In the genomic region with DNA sequence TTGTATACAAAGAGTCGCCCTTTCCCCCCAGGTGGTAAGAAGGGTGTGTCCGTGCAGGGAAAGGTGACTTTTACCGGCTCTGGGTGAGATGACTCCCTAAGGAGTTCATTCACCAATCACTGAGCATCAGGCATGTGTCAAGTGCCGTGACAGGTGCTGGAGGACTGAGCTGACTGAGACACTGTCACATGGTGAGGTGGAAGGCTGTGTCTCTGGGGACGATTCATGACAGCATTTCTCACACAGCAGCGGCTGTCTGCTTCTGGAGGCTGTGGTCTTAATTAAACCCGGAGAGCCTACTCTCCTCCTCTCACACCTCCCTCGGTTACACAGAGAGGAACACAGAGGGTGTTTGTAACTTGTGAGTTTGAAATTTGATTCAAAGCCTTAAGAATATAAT, we compare ENCODE assay signal across 16 mouse cellular contexts.
DNase-seq lines count a peak whose midpoint lies in the region; ATAC-seq and TF ChIP-seq lines count a peak whose summit lies in the region.
"Had no signal": no experiment of that assay in that cellular context is flagged by ENCODE, and none has a peak within 500 bp of the region (broad histone marks: within the 10 kb centered on the region; RNA-seq: fewer than 3 reads in every experiment).

No protein-coding gene starts in this region.

- no peak for TF ChIP-seq POLR2A in CH12.LX (IDR thresholded peaks at IDR 0.05; ENCODE audit: low read depth, low read length)

- no peak overlapping the region for H3K4me3 ChIP-seq in forebrain, embryonic 11.5 days (ENCODE audit: low read depth, low read length)
- H3K4me3 ChIP-seq in forebrain, embryonic 13.5 days, result no peak overlapping the region
- H3K4me3 ChIP-seq in hindbrain, embryonic 11.5 days (ENCODE audit: low read depth, low read length), result no peak overlapping the region
- H3K4me3 ChIP-seq in hindbrain, embryonic 16.5 days (ENCODE audit: low read length), result no peak overlapping the region
- no peak overlapping the region for H3K4me3 ChIP-seq in CH12.LX (replicated peaks in 1 of 3; ENCODE audit: low read depth in 2 of 3, low read length in 2 of 3, poor library complexity in 1 of 3)
- H3K4me3 ChIP-seq: limb, embryonic 13.5 days had no signal

- no peak for TF ChIP-seq EP300 in CH12.LX (IDR thresholded peaks at IDR 0.05; ENCODE audit: low read length)

- dilution Hi-C loops in CH12.LX (cut with MboI; ENCODE audit: extremely low pct_ligation_motif_present, extremely low pct_unique_long_range_greater_than_20kb, low sequenced_read_pairs), result no loop called here

- no peaks in the 10 kb centered on the region for H3K4me1 ChIP-seq in forebrain, embryonic 11.5 days (replicated peaks; ENCODE audit: control insufficient read depth, insufficient read depth, low read length)
- no peaks in the 10 kb centered on the region for H3K4me1 ChIP-seq in forebrain, embryonic 13.5 days
- no peaks in the 10 kb centered on the region for H3K4me1 ChIP-seq in hindbrain, embryonic 11.5 days (replicated peaks; ENCODE audit: control insufficient read depth, insufficient read depth, low read length)
- H3K4me1 ChIP-seq in hindbrain, embryonic 16.5 days (ENCODE audit: control insufficient read depth, insufficient read depth, low read depth, low read length), result no peaks in the 10 kb centered on the region; the same call in 1 of the 2 replicates
- peaks cover 0 to 14% of the 10 kb centered on the region in 2 experiments; a peak in 2 of 4 replicates for H3K4me1 ChIP-seq in CH12.LX (ENCODE audit: control insufficient read depth in 1 of 2, insufficient read depth in 2 of 2)
- H3K4me1 ChIP-seq: limb, embryonic 13.5 days had no signal

- no peak overlapping the region for H3K4me2 ChIP-seq in forebrain, embryonic 11.5 days (ENCODE audit: low read depth, low read length, severe bottlenecking)
- no peak overlapping the region for H3K4me2 ChIP-seq in forebrain, embryonic 13.5 days
- H3K4me2 ChIP-seq in hindbrain, embryonic 11.5 days (replicated peaks; ENCODE audit: low read depth, low read length), result no peak overlapping the region
- no peak overlapping the region for H3K4me2 ChIP-seq in hindbrain, embryonic 16.5 days (ENCODE audit: low read length)
- no peak overlapping the region for H3K4me2 ChIP-seq in CH12.LX (ENCODE audit: insufficient read depth, low read depth, poor library complexity, severe bottlenecking)
- H3K4me2 ChIP-seq: limb, embryonic 13.5 days had no signal

- TF ChIP-seq CTCF in CH12.LX (conservative IDR thresholded peaks at IDR 0.05 in 1 of 2, IDR thresholded peaks at IDR 0.05 in 1 of 2; ENCODE audit: low read depth in 2 of 2, low read length in 2 of 2), result no peak

- H3K27me3 ChIP-seq in forebrain, embryonic 11.5 days (ENCODE audit: control insufficient read depth, insufficient read depth, low read length), result no peaks in the 10 kb centered on the region
- H3K27me3 ChIP-seq in forebrain, embryonic 13.5 days, result no peaks in the 10 kb centered on the region
- H3K27me3 ChIP-seq in hindbrain, embryonic 11.5 days (ENCODE audit: control insufficient read depth, insufficient read depth, low read length), result no peaks in the 10 kb centered on the region
- no peaks in the 10 kb centered on the region for H3K27me3 ChIP-seq in hindbrain, embryonic 16.5 days (replicated peaks; ENCODE audit: control insufficient read depth, insufficient read depth, low read length)
- no peaks in the 10 kb centered on the region for H3K27me3 ChIP-seq in CH12.LX (replicated peaks)
- H3K27me3 ChIP-seq: limb, embryonic 13.5 days had no signal

- intact Hi-C loops in left cerebral cortex, postnatal 4 days (cut with DNase I), result no loop called here

- DNase-seq in forebrain, embryonic 11.5 days (ENCODE audit: low spot score), result no peak
- peak; percentile 37 for DNase-seq in hindbrain, embryonic 11.5 days (ENCODE audit: low spot score)
- peak; percentile 73 for DNase-seq in CH12.LX (ENCODE audit: extremely low read depth)
- peak; percentile 1 for DNase-seq in left cerebral cortex, postnatal 4 days
- DNase-seq in kidney, postnatal 10 days, result no peak
- DNase-seq: adrenal gland, postnatal 25 days; cerebellum, adult 11 months; heart, postnatal 36 days; kidney, adult 9 months; lung, adult 18-20 months; thymus, postnatal 4 days had no signal

- TF ChIP-seq RAD21 in CH12.LX (IDR thresholded peaks at IDR 0.05; ENCODE audit: low read depth, low read length), result no peak

- ATAC-seq in forebrain, embryonic 11.5 days (replicated peaks; ENCODE audit: low FRiP score), result 0 out of 2 replicates have a peak, but pooled peaks have one; percentile 21
- no peak for ATAC-seq in forebrain, embryonic 13.5 days
- peak; percentile 61 for ATAC-seq in hindbrain, embryonic 11.5 days (ENCODE audit: low FRiP score)
- no peak; the same call in 1 of the 2 replicates for ATAC-seq in hindbrain, embryonic 16.5 days
- ATAC-seq in megakaryocyte-erythroid progenitor cell, adult 5-6 weeks (replicated peaks; ENCODE audit: low FRiP score, low TSS enrichment, poor library complexity, severe bottlenecking), result no peak

- no peak overlapping the region for H3K9ac ChIP-seq in forebrain, embryonic 11.5 days (ENCODE audit: low read length)
- H3K9ac ChIP-seq in forebrain, embryonic 13.5 days, result no peak overlapping the region
- H3K9ac ChIP-seq in hindbrain, embryonic 11.5 days (ENCODE audit: low read depth, low read length), result no peak overlapping the region
- H3K9ac ChIP-seq in hindbrain, embryonic 16.5 days (ENCODE audit: low read depth, low read length), result no peak overlapping the region
- H3K9ac ChIP-seq in CH12.LX (ENCODE audit: insufficient read depth, low read depth), result no peak overlapping the region
- H3K9ac ChIP-seq: limb, embryonic 13.5 days had no signal

- H3K27ac ChIP-seq in forebrain, embryonic 11.5 days (ENCODE audit: low read depth, low read length), result no peak overlapping the region
- no peak overlapping the region for H3K27ac ChIP-seq in forebrain, embryonic 13.5 days
- no peak overlapping the region for H3K27ac ChIP-seq in hindbrain, embryonic 11.5 days (ENCODE audit: low read depth, low read length)
- H3K27ac ChIP-seq in hindbrain, embryonic 16.5 days (ENCODE audit: low read depth, low read length), result no peak overlapping the region
- H3K27ac ChIP-seq in CH12.LX (ENCODE audit: insufficient read depth, low read depth), result no peak overlapping the region
- H3K27ac ChIP-seq: limb, embryonic 13.5 days; stomach, postnatal 0 days had no signal

- WGBS in forebrain, embryonic 11.5 days, result 72% methylated on average over 8 of the region's 8 CpGs
- WGBS in forebrain, embryonic 13.5 days, result 58% methylated on average over 8 of the region's 8 CpGs
- 55% methylated on average over 8 of the region's 8 CpGs for WGBS in hindbrain, embryonic 11.5 days
- WGBS in hindbrain, embryonic 16.5 days, result 41% methylated on average over 8 of the region's 8 CpGs

- no peaks in the 10 kb centered on the region for H3K9me3 ChIP-seq in forebrain, embryonic 11.5 days (ENCODE audit: control insufficient read depth, low read length)
- no peaks in the 10 kb centered on the region for H3K9me3 ChIP-seq in forebrain, embryonic 13.5 days (replicated peaks)
- H3K9me3 ChIP-seq in hindbrain, embryonic 11.5 days (ENCODE audit: control insufficient read depth, low read length), result no peaks in the 10 kb centered on the region
- H3K9me3 ChIP-seq in hindbrain, embryonic 16.5 days (ENCODE audit: control insufficient read depth, low read length), result no peaks in the 10 kb centered on the region
- H3K9me3 ChIP-seq in CH12.LX (replicated peaks; ENCODE audit: low read length), result no peaks in the 10 kb centered on the region
- H3K9me3 ChIP-seq: limb, embryonic 13.5 days had no signal

- in situ Hi-C loops in CH12.LX (cut with MboI; ENCODE audit: low pct_ligation_motif_present, low pct_unique_long_range_greater_than_20kb, low sequenced_read_pairs), result no loop called here

- no peaks in the 10 kb centered on the region; the same call in 1 of the 2 replicates for H3K36me3 ChIP-seq in forebrain, embryonic 11.5 days (ENCODE audit: control insufficient read depth, insufficient read depth, low read length)
- peaks cover 16% of the 10 kb centered on the region for H3K36me3 ChIP-seq in forebrain, embryonic 13.5 days (ENCODE audit: poor library complexity, severe bottlenecking)
- no peaks in the 10 kb centered on the region for H3K36me3 ChIP-seq in hindbrain, embryonic 11.5 days (ENCODE audit: control insufficient read depth, insufficient read depth, low read length)
- H3K36me3 ChIP-seq in hindbrain, embryonic 16.5 days (ENCODE audit: control insufficient read depth, insufficient read depth, low read length), result no peaks in the 10 kb centered on the region
- peaks cover 0 to 15% of the 10 kb centered on the region in 2 experiments for H3K36me3 ChIP-seq in CH12.LX (replicated peaks in 1 of 2; ENCODE audit: control insufficient read depth in 1 of 2, insufficient read depth in 1 of 2, low read length in 1 of 2)

- H3K79me2 ChIP-seq in CH12.LX (replicated peaks; ENCODE audit: control insufficient read depth, extremely low read depth, insufficient read depth, poor library complexity, severe bottlenecking), result no peaks in the 10 kb centered on the region

TF ChIP-seq in CH12.LX, 34 proteins besides CTCF, POLR2A, EP300 and RAD21:
- TF ChIP-seq SIN3A (IDR thresholded peaks at IDR 0.05; ENCODE audit: low read length) (no peak), ETS1 (conservative IDR thresholded peaks at IDR 0.05; ENCODE audit: low read depth, low read length) (peak; percentile 33), BHLHE40 (IDR thresholded peaks at IDR 0.05; ENCODE audit: low read depth, low read length) (peak; percentile 64), MAX (IDR thresholded peaks at IDR 0.05; ENCODE audit: low read length) (peak; percentile 64), HCFC1 (IDR thresholded peaks at IDR 0.05; ENCODE audit: low read depth, low read length) (no peak)

Comparison
In these comparisons a context has a peak if more than half of its experiments do, and no peak if none do; other contexts are left out.
1. ATAC-seq: peak in forebrain, embryonic 11.5 days (single experiment) and hindbrain, embryonic 11.5 days (single experiment); none in forebrain, embryonic 13.5 days (single experiment), hindbrain, embryonic 16.5 days (single experiment) and megakaryocyte-erythroid progenitor cell, adult 5-6 weeks (single experiment).
2. DNase-seq: peak in hindbrain, embryonic 11.5 days (single experiment), CH12.LX (single experiment) and left cerebral cortex, postnatal 4 days (single experiment); none in forebrain, embryonic 11.5 days (single experiment) and kidney, postnatal 10 days (single experiment).